Mouse (Mus musculus): ENCODE data around the gene Olfr747.
"Not testable (repeated sequence)": the region's sequence is repeated elsewhere in the genome, so short reads cannot be mapped to it uniquely, and the experiment has no call there.

The Olfr747 gene

DNA sequence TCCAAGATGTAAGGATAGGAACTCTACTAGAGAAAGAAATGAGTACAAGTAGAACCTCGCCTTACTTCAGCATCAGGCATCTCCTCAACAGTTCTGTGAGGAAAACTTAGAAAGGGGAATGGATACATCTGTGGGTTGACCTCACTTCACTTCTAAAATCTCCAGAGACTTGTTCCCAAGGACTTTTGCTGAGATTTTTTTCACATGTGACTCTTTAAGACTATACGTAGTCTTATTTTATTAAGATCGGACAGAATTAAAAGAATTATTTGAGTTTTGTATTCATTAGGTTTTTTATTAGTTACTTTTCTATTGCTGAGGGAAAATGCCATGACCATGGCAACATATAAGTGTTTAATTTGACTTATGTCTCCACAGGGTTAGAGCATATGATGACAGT, at the start of gene Olfr747:
Olfr747 (minus strand) TSS at position 101 of the 400 bp plus-strand sequence.
- in situ Hi-C loops (cut with MboI) = no loop called here

DNA sequence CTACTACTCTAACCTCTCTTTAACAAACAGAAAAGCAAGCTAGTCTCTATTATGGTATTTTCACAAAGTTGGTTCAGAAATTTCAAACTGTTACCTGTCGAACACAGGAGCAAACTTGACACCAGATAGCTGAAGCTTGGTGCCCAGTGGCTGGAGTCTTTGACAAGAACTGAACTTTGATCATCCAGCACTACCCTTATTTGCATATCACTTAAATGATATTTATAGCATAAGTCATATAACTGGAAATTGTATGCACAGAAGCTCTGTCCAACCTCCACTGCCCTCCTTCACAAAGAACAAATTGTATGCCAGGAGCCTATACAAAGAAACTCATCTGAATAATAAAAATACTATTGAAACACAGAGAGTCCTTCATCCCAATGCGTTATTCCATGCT, 48.6 kb upstream of the Olfr747 start:
- in situ Hi-C loops (cut with MboI) = no loop called here

DNA sequence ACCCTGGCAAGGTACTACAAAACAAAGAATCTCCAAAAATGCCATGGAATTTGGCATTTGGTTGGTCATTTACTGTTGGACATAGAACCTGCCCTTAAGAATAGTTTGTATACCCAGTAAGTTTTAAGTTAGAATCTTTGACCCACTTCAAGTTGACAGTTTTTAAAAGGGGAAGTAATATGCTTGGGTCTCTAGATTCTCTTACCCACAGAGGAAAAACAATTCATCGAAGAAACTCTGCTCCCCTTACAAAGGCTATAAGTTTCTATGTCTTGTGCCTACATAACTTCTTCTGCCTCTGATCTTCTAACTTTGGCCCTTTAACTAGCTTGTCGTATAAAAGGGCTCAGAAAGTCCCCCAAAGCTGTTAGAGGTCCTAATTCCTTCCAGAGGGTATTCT, 47.3 kb upstream of the Olfr747 start:
- in situ Hi-C loops (cut with MboI) = no loop called here

DNA sequence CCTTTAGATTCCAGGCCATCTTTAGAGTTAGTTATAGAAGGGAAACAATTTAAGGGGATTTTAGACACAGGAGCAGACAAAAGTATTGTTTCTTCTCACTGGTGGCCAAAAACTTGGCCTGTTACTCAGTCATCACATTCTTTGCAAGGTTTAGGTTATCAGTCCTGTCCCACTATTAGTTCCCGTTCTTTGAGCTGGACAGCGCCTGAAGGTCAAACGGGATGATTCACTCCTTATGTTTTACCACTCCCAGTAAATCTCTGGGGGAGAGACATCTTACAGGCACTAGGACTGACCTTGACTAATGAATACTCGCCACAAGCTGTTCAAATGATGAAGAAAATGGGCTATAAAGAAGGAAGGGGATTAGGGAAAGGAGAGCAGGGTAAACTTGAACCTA, 29.4 kb upstream of the Olfr747 start:
- in situ Hi-C loops (cut with MboI) = not testable (repeated sequence)

DNA sequence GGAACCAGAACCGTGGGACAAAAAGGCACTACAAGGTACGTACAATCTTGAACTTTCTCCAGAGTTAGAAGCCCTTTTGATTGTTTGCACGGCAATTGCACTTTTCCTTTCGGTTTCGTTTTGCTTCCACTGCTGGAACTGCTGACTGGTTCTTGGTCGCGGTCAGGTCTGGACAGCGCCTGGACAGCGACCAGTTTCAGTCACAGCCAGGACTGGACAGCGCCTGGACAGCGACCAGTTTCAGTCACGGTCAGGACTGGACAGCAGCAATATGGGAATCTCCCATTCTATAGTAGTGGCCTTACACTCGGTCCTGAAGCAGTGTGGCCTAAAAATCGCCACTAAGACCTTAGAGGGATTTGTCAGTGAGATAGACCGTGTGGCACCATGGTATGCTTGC, 26.9 kb upstream of the Olfr747 start:
- in situ Hi-C loops (cut with MboI) = not testable (repeated sequence)

DNA sequence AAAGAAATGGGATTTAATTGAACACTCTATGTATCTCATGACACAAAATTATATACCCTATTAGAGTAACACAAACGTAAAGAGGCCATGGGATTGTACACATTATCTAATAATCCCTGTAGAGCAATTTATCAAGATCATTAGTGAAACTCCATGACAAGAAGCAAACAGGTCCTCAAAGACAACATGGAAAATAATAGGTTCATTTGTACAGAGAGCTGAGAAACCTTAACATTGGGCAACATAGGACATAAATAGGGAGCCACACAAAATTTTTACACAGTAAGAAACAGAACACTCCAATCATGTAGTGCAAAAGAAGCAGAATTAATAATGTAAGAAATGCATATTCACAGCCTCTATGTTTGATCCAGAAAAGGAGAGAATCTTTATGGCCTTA, 14.1 kb upstream of the Olfr747 start, which contains the start of gene Olfr748:
Olfr748 (plus strand) TSS at position 301 of the 400 bp plus-strand sequence.
- in situ Hi-C loops (cut with MboI) = no loop called here

DNA sequence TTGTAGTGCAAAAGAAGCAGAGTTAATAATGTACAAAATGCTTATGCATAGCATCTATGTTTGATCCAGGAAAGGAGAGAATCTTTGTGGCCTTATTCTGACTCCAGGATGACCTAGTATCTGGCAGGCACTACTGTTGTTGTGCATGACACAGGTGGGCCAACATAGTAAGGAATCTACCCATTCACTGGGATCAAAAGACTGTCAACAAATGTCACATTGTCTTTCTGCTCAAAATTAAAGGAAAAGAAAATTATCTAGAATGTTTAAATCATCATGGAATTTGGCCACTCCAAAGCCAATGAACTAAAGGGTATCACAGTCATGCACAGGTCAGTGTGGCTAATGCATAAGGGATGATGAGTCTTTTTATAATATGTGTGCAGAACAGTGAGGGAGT, 46.2 kb downstream of the Olfr747 start, which contains the start of gene Olfr746:
Olfr746 (plus strand) TSS at position 301 of the 400 bp plus-strand sequence.
- in situ Hi-C loops (cut with MboI) = no loop called here

DNA sequence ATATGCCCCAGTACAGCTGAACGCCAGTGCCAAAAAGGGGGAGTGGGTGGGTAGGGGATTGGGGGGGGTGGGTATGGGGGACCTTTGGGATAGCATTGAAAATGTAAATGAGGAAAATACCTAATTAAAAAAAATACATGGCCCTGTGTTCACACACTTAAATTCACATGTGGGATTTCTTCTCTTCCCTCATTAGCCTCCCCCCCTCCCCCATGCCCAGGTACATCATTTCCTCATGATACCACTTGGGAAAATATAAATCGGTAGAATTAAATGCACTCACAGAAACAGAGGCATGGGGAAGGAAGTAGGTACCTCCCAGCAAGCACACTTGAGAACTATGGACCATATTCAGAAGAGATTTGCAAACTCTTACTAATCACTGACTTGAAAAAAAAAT, 53.9 kb downstream of the Olfr747 start, which contains the start of gene Olfr745:
Olfr745 (plus strand) TSS at position 301 of the 400 bp plus-strand sequence.
- in situ Hi-C loops (cut with MboI) = no loop called here

Data from mature B cell (primary cell).